Mouse (Mus musculus): ENCODE measurements at regions not wholly inside any gene's neighbourhood (a gene's known extent, or its start where the extent isn't known, plus 50 kb on each side); places are given as distances from the start of the nearest gene placed in this dataset.
"Not testable (repeated sequence)": the region's sequence is repeated elsewhere in the genome, so short reads cannot be mapped to it uniquely, and the experiment has no call there.

DNA sequence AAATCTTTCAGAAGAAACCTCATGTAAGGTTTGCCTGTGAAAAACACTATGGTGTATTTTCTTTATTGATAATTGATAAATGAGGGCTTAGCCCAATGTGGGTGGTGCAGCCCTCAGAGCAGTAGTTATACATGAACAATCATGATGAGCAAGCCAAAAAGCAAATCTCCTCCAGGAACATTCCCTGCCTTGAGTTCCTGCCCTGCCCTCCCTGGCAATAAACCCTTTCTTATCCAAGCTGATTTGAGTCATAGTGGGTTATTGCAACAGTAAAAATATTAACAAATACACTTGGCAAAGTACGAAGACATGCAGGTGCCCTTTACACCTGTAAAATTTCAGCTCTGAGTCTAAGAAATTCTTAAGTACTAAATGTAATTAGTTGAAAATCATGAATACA, 229.8 kb downstream of the Casp12 start:
- no peak overlapping the region for H3K4me3 ChIP-seq (ENCODE audit: insufficient read depth in 1 of 2, low read depth in 1 of 2, low read length in 2 of 2, poor library complexity in 1 of 2, severe bottlenecking in 1 of 2)
- H3K9ac ChIP-seq (ENCODE audit: insufficient read depth, low read depth, low read length, poor library complexity, severe bottlenecking) = no peak overlapping the region
- no peak for TF ChIP-seq CHD2 (IDR thresholded peaks at IDR 0.05; ENCODE audit: low read depth, low read length)
- in situ Hi-C loops (cut with MboI; ENCODE audit: low sequenced_read_pairs in 2 of 2, unreplicated experiment in 2 of 2) = no loop called here
- no peak for DNase-seq (ENCODE audit: low read depth, low spot score)
- H3K9me3 ChIP-seq (ENCODE audit: control insufficient read depth, insufficient read depth, low read depth, low read length) = no peaks in the 10 kb centered on the region
- H3K36me3 ChIP-seq (ENCODE audit: control insufficient read depth, insufficient read depth, low read length, poor library complexity, severe bottlenecking) = no peaks in the 10 kb centered on the region
- H3K27ac ChIP-seq (ENCODE audit: insufficient read depth, low read depth, low read length, poor library complexity, severe bottlenecking) = no peak overlapping the region
- H3K4me1 ChIP-seq (ENCODE audit: control insufficient read depth in 2 of 2, insufficient read depth in 2 of 2, low read length in 2 of 2, poor library complexity in 1 of 2) = no peaks in the 10 kb centered on the region

DNA sequence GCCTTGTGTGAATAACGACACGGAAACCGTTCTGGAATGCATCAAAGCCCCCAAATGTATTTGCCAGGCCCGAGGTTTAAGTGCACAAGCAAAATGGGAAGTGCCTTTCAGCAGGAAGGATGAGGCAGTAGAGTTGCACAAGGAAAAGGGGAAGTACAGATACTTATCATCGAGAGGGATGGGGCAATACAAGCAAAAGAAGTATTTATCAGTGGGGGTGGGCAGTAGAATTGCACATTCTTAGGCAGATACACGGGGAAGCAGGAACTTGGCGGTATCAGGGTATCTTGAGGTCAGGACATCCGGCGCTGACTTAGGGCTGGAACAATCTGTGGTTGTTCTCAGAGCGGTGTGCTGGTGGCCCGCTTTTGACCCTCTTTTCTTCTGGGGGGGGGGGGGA, 232.9 kb downstream of the Casp12 start:
- DNase-seq (ENCODE audit: low read depth, low spot score); H3K27ac ChIP-seq (ENCODE audit: insufficient read depth, low read depth, low read length, poor library complexity, severe bottlenecking); H3K9me3 ChIP-seq (ENCODE audit: control insufficient read depth, insufficient read depth, low read depth, low read length); in situ Hi-C loops (cut with MboI; ENCODE audit: low sequenced_read_pairs in 2 of 2, unreplicated experiment in 2 of 2); H3K4me1 ChIP-seq (ENCODE audit: control insufficient read depth in 2 of 2, insufficient read depth in 2 of 2, low read length in 2 of 2, poor library complexity in 1 of 2); H3K9ac ChIP-seq (ENCODE audit: insufficient read depth, low read depth, low read length, poor library complexity, severe bottlenecking); H3K36me3 ChIP-seq (ENCODE audit: control insufficient read depth, insufficient read depth, low read length, poor library complexity, severe bottlenecking); H3K4me3 ChIP-seq (ENCODE audit: insufficient read depth in 1 of 2, low read depth in 1 of 2, low read length in 2 of 2, poor library complexity in 1 of 2, severe bottlenecking in 1 of 2): not testable (repeated sequence)

GRCm38 (mm10) chr9:5595891-5596635, 250.8 kb downstream of the Casp12 start:
- Histone ChIP-seq H3K4me3 (ENCODE audit: insufficient read depth in 1 of 2, low read depth in 1 of 2, low read length in 2 of 2, poor library complexity in 1 of 2, severe bottlenecking in 1 of 2) (no peak overlapping the region), H3K36me3 (ENCODE audit: control insufficient read depth, insufficient read depth, low read length, poor library complexity, severe bottlenecking) (no peaks in the 10 kb centered on the region), H3K9me3 (ENCODE audit: control insufficient read depth, insufficient read depth, low read depth, low read length) (no peaks in the 10 kb centered on the region), H3K27ac (ENCODE audit: insufficient read depth, low read depth, low read length, poor library complexity, severe bottlenecking) (no peak overlapping the region), H3K9ac (ENCODE audit: insufficient read depth, low read depth, low read length, poor library complexity, severe bottlenecking) (no peak overlapping the region), H3K4me1 (ENCODE audit: control insufficient read depth in 2 of 2, insufficient read depth in 2 of 2, low read length in 2 of 2, poor library complexity in 1 of 2) (no peaks in the 10 kb centered on the region; a peak in 1 of 4 replicates)
- no peak for DNase-seq (ENCODE audit: low read depth, low spot score)
- TF ChIP-seq CHD2 (IDR thresholded peaks at IDR 0.05; ENCODE audit: low read depth, low read length) (no peak), ZNF384 (IDR thresholded peaks at IDR 0.05; ENCODE audit: low read depth, low read length) (no peak), ZC3H11A (IDR thresholded peaks at IDR 0.05; ENCODE audit: borderline replicate concordance, low read depth, low read length) (no peak), MAFK (IDR thresholded peaks at IDR 0.05; ENCODE audit: insufficient read depth, low read depth, low read length) (no peak), HCFC1 (IDR thresholded peaks at IDR 0.05; ENCODE audit: borderline replicate concordance, insufficient read depth, low read length) (no peak)
- in situ Hi-C loops (cut with MboI; ENCODE audit: low sequenced_read_pairs in 2 of 2, unreplicated experiment in 2 of 2) = no loop called here

DNA sequence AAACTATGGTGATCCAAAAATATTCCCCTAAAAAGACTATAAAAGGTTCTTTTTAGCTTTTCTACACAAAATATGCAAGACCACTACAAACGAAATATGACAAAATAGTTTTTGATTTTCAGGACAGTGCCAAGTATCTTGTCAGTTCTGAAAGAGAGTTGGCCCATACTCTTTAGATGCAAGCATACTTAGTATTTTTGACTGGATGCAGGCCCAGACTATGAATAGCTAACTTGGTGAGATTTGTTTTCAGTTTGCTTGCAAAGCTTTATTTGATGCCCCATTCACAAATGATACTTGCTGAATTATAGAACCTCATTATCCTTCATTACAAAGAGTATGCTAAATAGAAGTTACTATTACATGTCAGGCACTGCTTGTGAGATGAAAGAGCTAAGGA, 258.8 kb downstream of the Casp12 start:
- H3K9ac ChIP-seq (ENCODE audit: insufficient read depth, low read depth, low read length, poor library complexity, severe bottlenecking) = no peak overlapping the region
- H3K27ac ChIP-seq (ENCODE audit: insufficient read depth, low read depth, low read length, poor library complexity, severe bottlenecking) = no peak overlapping the region
- H3K4me3 ChIP-seq (ENCODE audit: insufficient read depth in 1 of 2, low read depth in 1 of 2, low read length in 2 of 2, poor library complexity in 1 of 2, severe bottlenecking in 1 of 2) = no peak overlapping the region
- in situ Hi-C loops (cut with MboI; ENCODE audit: low sequenced_read_pairs in 2 of 2, unreplicated experiment in 2 of 2) = no loop called here
- H3K9me3 ChIP-seq (ENCODE audit: control insufficient read depth, insufficient read depth, low read depth, low read length) = no peaks in the 10 kb centered on the region
- no peaks in the 10 kb centered on the region for H3K4me1 ChIP-seq (ENCODE audit: control insufficient read depth in 2 of 2, insufficient read depth in 2 of 2, low read length in 2 of 2, poor library complexity in 1 of 2)
- H3K36me3 ChIP-seq (ENCODE audit: control insufficient read depth, insufficient read depth, low read length, poor library complexity, severe bottlenecking) = no peaks in the 10 kb centered on the region
- DNase-seq (ENCODE audit: low read depth, low spot score) = no peak
- TF ChIP-seq ZNF384 (IDR thresholded peaks at IDR 0.05; ENCODE audit: low read depth, low read length) (no peak), MAFK (IDR thresholded peaks at IDR 0.05; ENCODE audit: insufficient read depth, low read depth, low read length) (no peak), CHD2 (IDR thresholded peaks at IDR 0.05; ENCODE audit: low read depth, low read length) (no peak), HCFC1 (IDR thresholded peaks at IDR 0.05; ENCODE audit: borderline replicate concordance, insufficient read depth, low read length) (no peak), ZC3H11A (IDR thresholded peaks at IDR 0.05; ENCODE audit: borderline replicate concordance, low read depth, low read length) (no peak)

GRCm38 (mm10) chr9:5605015-5605414, 259.8 kb downstream of the Casp12 start:
- H3K4me1 ChIP-seq (ENCODE audit: control insufficient read depth in 2 of 2, insufficient read depth in 2 of 2, low read length in 2 of 2, poor library complexity in 1 of 2) = no peaks in the 10 kb centered on the region
- H3K27ac ChIP-seq (ENCODE audit: insufficient read depth, low read depth, low read length, poor library complexity, severe bottlenecking) = no peak overlapping the region
- no peak overlapping the region for H3K9ac ChIP-seq (ENCODE audit: insufficient read depth, low read depth, low read length, poor library complexity, severe bottlenecking)
- TF ChIP-seq MAFK (IDR thresholded peaks at IDR 0.05; ENCODE audit: insufficient read depth, low read depth, low read length) = peak; percentile 88
- no peak for TF ChIP-seq ZC3H11A (IDR thresholded peaks at IDR 0.05; ENCODE audit: borderline replicate concordance, low read depth, low read length)
- DNase-seq (ENCODE audit: low read depth, low spot score) = no peak
- in situ Hi-C loops (cut with MboI; ENCODE audit: low sequenced_read_pairs in 2 of 2, unreplicated experiment in 2 of 2) = no loop called here
- no peaks in the 10 kb centered on the region for H3K36me3 ChIP-seq (ENCODE audit: control insufficient read depth, insufficient read depth, low read length, poor library complexity, severe bottlenecking)
- no peaks in the 10 kb centered on the region for H3K9me3 ChIP-seq (ENCODE audit: control insufficient read depth, insufficient read depth, low read depth, low read length)
- no peak overlapping the region for H3K4me3 ChIP-seq (ENCODE audit: insufficient read depth in 1 of 2, low read depth in 1 of 2, low read length in 2 of 2, poor library complexity in 1 of 2, severe bottlenecking in 1 of 2)

All from ES-E14 (cell line).